In genomic region chr17:57335673-57336303, GRCm38 (mm10) we compare ENCODE assay signal across 8 mouse cellular contexts. TPM values are rescaled to one million over a fixed set of nuclear protein-coding genes. Genes with fewer than 3 reads are reported as not detected.
DNase-seq lines count a peak whose midpoint lies in the region; ATAC-seq lines count a peak whose summit lies in the region.

No protein-coding gene starts in this region.

- no peaks in the 10 kb centered on the region for H3K9me3 ChIP-seq in hindbrain, embryonic 10.5 days
- H3K9me3 ChIP-seq in lung, embryonic 15.5 days = no peaks in the 10 kb centered on the region

- H3K4me2 ChIP-seq in lung, embryonic 15.5 days = no peak overlapping the region

- H3K36me3 ChIP-seq in hindbrain, embryonic 10.5 days = no peaks in the 10 kb centered on the region
- H3K36me3 ChIP-seq in lung, embryonic 15.5 days = no peaks in the 10 kb centered on the region

- H3K27ac ChIP-seq in hindbrain, embryonic 10.5 days = no peak overlapping the region
- no peak overlapping the region for H3K27ac ChIP-seq in lung, embryonic 15.5 days

- H3K4me1 ChIP-seq in hindbrain, embryonic 10.5 days (replicated peaks) = no peaks in the 10 kb centered on the region
- peaks cover 3% of the 10 kb centered on the region; the same call in 1 of the 2 replicates for H3K4me1 ChIP-seq in lung, embryonic 15.5 days

- H3K4me3 ChIP-seq in hindbrain, embryonic 10.5 days = no peak overlapping the region
- no peak overlapping the region for H3K4me3 ChIP-seq in lung, embryonic 15.5 days

- no peak overlapping the region for H3K9ac ChIP-seq in lung, embryonic 15.5 days

- 12% methylated on average over 11 of the region's 11 CpGs for WGBS in hindbrain, embryonic 10.5 days
- WGBS in lung, embryonic 15.5 days = 9% methylated on average over 11 of the region's 11 CpGs

- H3K27me3 ChIP-seq in hindbrain, embryonic 10.5 days (ENCODE audit: insufficient read depth, poor library complexity, severe bottlenecking) = peaks cover 3% of the 10 kb centered on the region; the same call in 1 of the 2 replicates
- H3K27me3 ChIP-seq in lung, embryonic 15.5 days = no peaks in the 10 kb centered on the region

- ATAC-seq in frontal cortex, adult (ENCODE audit: low TSS enrichment) = peak; percentile 95
- ATAC-seq in lung, embryonic 15.5 days (ENCODE audit: borderline replicate concordance, extremely low read depth, low FRiP score, low TSS enrichment) = peak; percentile 82

- peak; percentile 81 for DNase-seq in MEL-GATA-1-ER (ENCODE audit: extremely low read depth, low read depth)
- peak; percentile 80 for DNase-seq in cerebellum, adult 8-10 months
- peak; percentile 88 for DNase-seq in hindbrain, embryonic 10.5 days (ENCODE audit: low spot score)
- peak; percentile 91 for DNase-seq in layer of hippocampus, adult 9-10 months (ENCODE audit: low spot score)
- peak; percentile 56 for DNase-seq in ovary, adult 18-20 months (ENCODE audit: low spot score)
- DNase-seq in thymus, postnatal 0 days (ENCODE audit: low spot score) = peak; percentile 91

RNA-seq across cellular contexts. Expression of gene Adgre1, which starts 22.7 kb away (rescaled TPM):
- polyA plus RNA-seq in hindbrain, embryonic 10.5 days (2016; fragmentation: Nextera tagmentation; extraction: Ambion mirVana) = 1.5 and 3.6 TPM in 2 replicates
- polyA plus RNA-seq in lung, embryonic 15.5 days (2015; fragmentation: Nextera tagmentation; extraction: Ambion mirVana) = 5.0 and 5.7 TPM in 2 replicates
- polyA plus RNA-seq in thymus, postnatal 0 days (2015; fragmentation: Nextera tagmentation; extraction: Ambion mirVana) = 9.9 and 11.3 TPM in 2 replicates

RNA-seq across cellular contexts. Expression of gene Vav1, which starts 56.9 kb away (rescaled TPM):
- polyA plus RNA-seq in hindbrain, embryonic 10.5 days (2016; fragmentation: Nextera tagmentation; extraction: Ambion mirVana) = 2.0 and 2.2 TPM in 2 replicates
- 3.2 and 6.1 TPM in 2 replicates for polyA plus RNA-seq in lung, embryonic 15.5 days (2015; fragmentation: Nextera tagmentation; extraction: Ambion mirVana)
- 131 and 133 TPM in 2 replicates for polyA plus RNA-seq in thymus, postnatal 0 days (2015; fragmentation: Nextera tagmentation; extraction: Ambion mirVana)

Comparison
In these comparisons a context has a peak if more than half of its experiments do, and no peak if none do; other contexts are left out.
1. RNA of gene Vav1, which starts 56.9 kb away (polyA plus RNA-seq): 131 to 133 TPM in thymus, postnatal 0 days; 3.2 to 6.1 TPM in lung, embryonic 15.5 days and 2.0 to 2.2 TPM in hindbrain, embryonic 10.5 days; every median in the first group is over 10 times any median in the second.
2. Peak in every context shown above with its lines, with median percentiles within 50 percentile points of each other: DNase-seq.